Mouse (Mus musculus) heart, adult 10 weeks (tissue): ENCODE results near the gene Pgpep1l. TPM values are rescaled to one million over a fixed set of nuclear protein-coding genes. Genes with fewer than 3 reads are reported as not detected.

Experiments used
- polyA plus RNA-seq: library from polyadenylated mRNA; stranded (reverse); fragments of 350-450 nt; fragmentation: Illumina TruSeq; extraction: RNeasy Lipid Tissue Mini Kit (QIAGEN cat#74804); gene quantifications from one replicate; pipeline ENCODE4 v1.2.3, GENCODE M21; 2014; ENCODE audit warnings: low read depth, low replicate concordance

Pgpep1l gene
- polyA plus RNA-seq, result not detected

GRCm38 (mm10) chr7:68264028-68264453 lies at the start of gene Pgpep1l:
Pgpep1l (minus strand) TSS chr7:68264233.

GRCm38 (mm10) chr7:68273515-68273914 lies 9.5 kb upstream of the Pgpep1l start, which contains the start of gene Fam169b:
Fam169b (plus strand) TSS chr7:68273839.

Other genes with a start within 250 kb of the Pgpep1l start
- gene Fam169b, start 9.6 kb upstream of the Pgpep1l start, polyA plus RNA-seq, result 0.16 TPM